Mouse (Mus musculus) heart, adult 2 months (tissue): Measurements from ENCODE around the gene Filip1. TPM values are rescaled to one million over a fixed set of nuclear protein-coding genes. Genes with fewer than 3 reads are reported as not detected.

Experiments used
- DNase-seq, 2 experiments: peaks; one replicate each; pipeline ENCODE4 v3.0.0; 2021
- H3K27ac ChIP-seq: fragments of 200-600 bp; 2 replicates; pipeline ENCODE4 v1.8.1; 2022
- H3K27me3 ChIP-seq: fragments of 200-500 bp; 2 replicates; pipeline ENCODE4 v1.6.1; 2012; ENCODE audit warnings: mild to moderate bottlenecking, low read length, inconsistent platforms, mixed read lengths; ENCODE audit not compliant: control insufficient read depth, insufficient read depth
- H3K36me3 ChIP-seq: fragments of 200-500 bp; 2 replicates; pipeline ENCODE4 v1.6.1; 2012; ENCODE audit warnings: low read length, inconsistent platforms; ENCODE audit not compliant: control insufficient read depth, insufficient read depth
- H3K4me1 ChIP-seq: fragments of 200-500 bp; 2 replicates; pipeline ENCODE4 v1.6.1; 2011; ENCODE audit warnings: low read length; ENCODE audit not compliant: control insufficient read depth, insufficient read depth
- H3K4me3 ChIP-seq: fragments of 200-600 bp; 2 replicates; pipeline ENCODE4 v1.8.1; 2022
- H3K79me2 ChIP-seq: fragments of 200-500 bp; replicated peaks from 2 replicates; pipeline ENCODE4 v1.6.1; 2012; ENCODE audit warnings: mild to moderate bottlenecking, inconsistent platforms, low read length, moderate library complexity, mixed read lengths; ENCODE audit not compliant: control insufficient read depth, insufficient read depth
- H3K9ac ChIP-seq: fragments of 200-500 bp; 2 replicates; pipeline ENCODE4 v1.6.1; 2012; ENCODE audit warnings: low read depth, mild to moderate bottlenecking, control low read depth, inconsistent platforms, low read length, mixed read lengths
- CTCF ChIP-seq: fragments of 200-600 bp; IDR thresholded peaks from 2 replicates; pipeline ENCODE4 v1.8.1; 2022; ENCODE audit warnings: antibody characterized with exemption, mild to moderate bottlenecking, moderate library complexity
- EP300 ChIP-seq: fragments of 200-500 bp; IDR thresholded peaks from 2 replicates; pipeline ENCODE4 v1.6.1; 2011; ENCODE audit warnings: low read depth, low read length, control low read depth; ENCODE audit not compliant: insufficient read depth
- POLR2A ChIP-seq: fragments of 200-500 bp; IDR thresholded peaks from 2 replicates; pipeline ENCODE4 v1.6.1; 2011; ENCODE audit warnings: mild to moderate bottlenecking, low read depth, low read length, control low read depth; ENCODE audit not compliant: insufficient read depth
- WGBS: fragments of 180-500 bp; shearing (Covaris S2); methylation state at CpG from one replicate; pipeline ENCODE4 v1.1.7; 2018; 5-methylcytosine and 5-hydroxymethylcytosine counted together
- intact Hi-C: fragments of 180-260 bp; cut with DNase I; formaldehyde crosslinking; loops from one replicate; pipeline ENCODE4 v1.15.1; 2025
- polyA plus RNA-seq: library from polyadenylated mRNA; depleted of rRNA; stranded (reverse); fragments of >200 nt; gene quantifications from 2 replicates; pipeline ENCODE4 v1.2.3, GENCODE M21; 2012
- total RNA-seq, 2 experiments: library from RNA; stranded (reverse); gene quantifications; 2 replicates each; pipeline ENCODE4 v1.2.3; 2021

The Filip1 gene
- total and polyA plus RNA-seq, 3 experiments: 18.8 to 126 (median 91.1) TPM

DNA sequence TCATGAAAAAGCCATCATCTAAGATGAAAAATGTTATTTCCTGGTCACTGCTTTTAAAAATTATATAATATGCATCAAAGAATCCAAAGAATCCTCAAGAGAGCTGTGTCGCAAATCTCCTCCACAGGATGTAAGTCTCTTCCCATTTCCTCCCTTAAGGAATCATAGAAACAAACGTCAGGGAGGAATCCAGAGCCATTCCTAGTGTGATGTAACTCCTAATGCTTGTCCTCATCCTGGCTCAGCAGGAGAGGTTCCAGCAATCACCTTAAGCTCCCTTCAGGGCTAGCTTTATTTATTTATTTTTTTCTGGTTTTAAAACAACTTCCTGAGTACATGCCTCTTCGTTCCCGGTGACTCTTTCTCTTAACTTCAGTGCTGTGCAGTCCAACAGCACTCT is 205.5 kb downstream of the Filip1 start:
- intact Hi-C loops: loop anchor here (5.0 kb wide), 2 partner anchors 60 to 80 kb away; no protein-coding TSS in a partner anchor
- no peak for TF ChIP-seq CTCF
- no peak for TF ChIP-seq EP300
- no peak for TF ChIP-seq POLR2A
- Histone ChIP-seq H3K27ac (no peak overlapping the region; the same call in 1 of the 2 replicates), H3K4me3 (no peak overlapping the region; the same call in 1 of the 2 replicates), H3K27me3 (no peaks in the 10 kb centered on the region), H3K36me3 (peaks cover 5% of the 10 kb centered on the region), H3K79me2 (no peaks in the 10 kb centered on the region), H3K9ac (no peak overlapping the region), H3K4me1 (peaks cover 5% of the 10 kb centered on the region)
- no peak for DNase-seq
- 23% methylated on average over 4 of the region's 4 CpGs for WGBS

DNA sequence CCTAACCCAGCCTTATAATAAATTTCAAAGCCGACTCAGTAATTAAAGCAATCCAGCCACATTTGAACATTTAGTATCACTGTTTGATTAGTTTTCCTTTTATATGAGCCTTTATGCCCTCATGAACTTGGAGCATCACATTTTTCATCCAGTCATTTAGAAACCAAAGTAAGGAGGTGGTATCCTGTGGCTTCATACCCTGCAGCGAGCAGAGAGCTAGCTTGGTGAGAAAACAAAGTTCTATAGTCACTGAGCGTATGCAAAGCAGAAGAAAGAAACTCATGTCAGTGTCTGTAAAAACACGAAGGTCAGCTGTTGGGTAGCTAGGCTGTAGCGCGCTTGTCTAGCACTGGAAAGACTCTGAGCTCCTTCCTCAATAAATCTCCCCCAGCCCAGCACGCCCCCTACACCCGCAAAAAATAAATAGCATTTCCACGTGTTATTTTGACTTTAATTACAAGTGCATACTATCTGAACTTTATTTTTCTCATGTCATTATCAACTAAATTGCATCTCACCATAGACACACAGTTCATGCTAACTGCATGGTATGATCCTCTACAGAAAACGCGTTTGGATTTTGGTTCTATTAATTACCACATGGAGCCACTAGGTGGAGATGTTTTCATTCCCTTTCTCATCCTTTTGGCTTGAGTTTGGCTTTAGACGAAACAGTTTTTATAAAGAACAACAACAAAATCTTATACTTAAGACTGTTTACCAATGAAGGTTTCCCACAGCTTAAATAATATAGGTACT is 206.2 kb downstream of the Filip1 start:
- intact Hi-C loops: loop anchor here (1.0 to 5.0 kb wide), 3 partner anchors 61 to 196 kb away; no protein-coding TSS in a partner anchor

DNA sequence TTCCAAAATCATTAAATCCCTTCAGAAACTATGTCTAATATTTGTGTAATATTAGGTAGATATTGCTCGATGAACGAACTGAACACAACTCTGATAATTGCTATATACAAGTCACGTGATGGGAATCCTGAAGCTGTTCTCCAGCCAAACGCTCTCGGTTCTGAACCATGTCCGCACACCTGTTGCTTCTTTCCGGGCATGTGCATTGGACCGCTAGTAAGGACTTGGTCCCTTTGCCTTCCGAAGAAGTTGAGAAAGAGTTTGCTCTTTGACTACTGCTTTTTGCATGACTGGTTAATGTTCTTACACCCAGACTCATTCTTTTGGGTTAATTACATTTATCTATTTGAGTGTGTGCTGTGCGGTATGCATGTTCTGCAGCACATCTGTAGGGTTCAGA is 207.2 kb downstream of the Filip1 start:
- intact Hi-C loops: loop anchor here (5.0 kb wide), 2 partner anchors 62 to 82 kb away; no protein-coding TSS in a partner anchor
- peaks cover 5% of the 10 kb centered on the region for H3K4me1 ChIP-seq
- no peaks in the 10 kb centered on the region for H3K79me2 ChIP-seq
- no peak for TF ChIP-seq POLR2A
- no peak for TF ChIP-seq EP300
- TF ChIP-seq CTCF: no peak
- WGBS: 93% methylated on average over 10 of the region's 10 CpGs
- no peak overlapping the region for H3K4me3 ChIP-seq
- H3K27me3 ChIP-seq: no peaks in the 10 kb centered on the region
- peaks cover 5% of the 10 kb centered on the region for H3K36me3 ChIP-seq
- no peak for DNase-seq
- no peak overlapping the region for H3K9ac ChIP-seq
- H3K27ac ChIP-seq: no peak overlapping the region

More for the DNA sequence above, 206.2 kb downstream of the Filip1 start:
- DNase-seq: no peak
- Histone ChIP-seq H3K4me1 (peaks cover 5% of the 10 kb centered on the region), H3K27ac (no peak overlapping the region), H3K36me3 (peaks cover 5% of the 10 kb centered on the region), H3K9ac (no peak overlapping the region), H3K27me3 (no peaks in the 10 kb centered on the region), H3K4me3 (no peak overlapping the region; the same call in 1 of the 2 replicates), H3K79me2 (no peaks in the 10 kb centered on the region)
- WGBS: 50% methylated on average over 12 of the region's 12 CpGs
- peak; percentile 93 for TF ChIP-seq CTCF
- TF ChIP-seq EP300: no peak
- no peak for TF ChIP-seq POLR2A

DNA sequence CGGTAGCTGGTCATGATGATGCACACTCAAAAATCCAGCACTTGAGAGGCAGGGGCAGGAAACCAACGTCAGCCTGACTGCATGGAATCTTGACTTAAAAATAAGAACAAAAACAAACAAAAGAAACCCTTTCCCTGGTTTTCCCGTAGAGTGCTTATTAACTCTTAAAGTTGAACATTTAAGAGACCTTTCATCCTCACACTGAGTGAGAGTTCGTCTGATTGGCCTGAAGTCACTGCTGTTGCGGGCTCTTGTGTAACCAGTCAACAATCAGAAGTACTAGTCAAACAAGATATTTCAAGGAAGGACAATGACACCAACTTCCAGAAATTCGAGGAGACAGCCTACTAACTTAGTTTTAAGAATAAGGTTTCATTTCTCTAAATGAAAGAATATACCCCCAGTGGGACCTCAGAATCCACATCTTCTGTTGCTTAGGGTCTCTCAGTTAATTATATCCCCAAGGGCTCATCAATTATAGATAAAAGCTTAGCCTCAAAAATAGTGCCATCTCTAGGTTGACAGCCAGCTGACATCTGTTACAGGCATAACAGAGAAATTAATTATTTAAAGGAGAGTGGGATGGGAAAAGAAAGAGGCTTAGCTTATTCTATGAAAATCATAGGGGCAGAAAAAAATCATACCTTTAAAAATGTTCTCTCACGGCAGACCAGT is 216.1 kb downstream of the Filip1 start:
- Histone ChIP-seq H3K79me2 (no peaks in the 10 kb centered on the region), H3K36me3 (no peaks in the 10 kb centered on the region)

DNA sequence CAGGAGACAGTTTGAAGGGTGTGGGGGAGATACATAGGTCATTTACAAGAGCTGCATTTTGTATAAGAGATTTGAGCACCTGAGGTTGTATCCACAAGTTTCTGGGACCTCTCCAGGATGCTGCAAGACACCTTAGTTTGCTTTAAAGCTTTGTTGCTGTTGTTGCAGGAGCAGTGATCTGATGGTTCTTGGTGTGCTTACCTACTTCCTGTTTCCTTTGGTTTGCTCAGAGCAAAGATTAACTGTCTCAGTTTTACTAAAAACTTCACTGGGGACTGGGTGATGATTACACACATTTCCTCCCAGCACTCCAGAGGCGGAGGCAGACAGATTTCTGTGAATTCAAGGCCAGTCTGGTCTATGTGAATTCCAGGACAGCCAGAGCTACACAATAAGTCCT is 217.6 kb downstream of the Filip1 start:
- intact Hi-C loops: no loop called here

More for the DNA sequence above, 216.1 kb downstream of the Filip1 start:
- Histone ChIP-seq H3K27me3 (no peaks in the 10 kb centered on the region), H3K27ac (no peak overlapping the region), H3K4me3 (no peak overlapping the region), H3K9ac (no peak overlapping the region), H3K4me1 (no peaks in the 10 kb centered on the region)
- 60% methylated on average over 7 of the region's 7 CpGs for WGBS
- TF ChIP-seq CTCF: no peak
- no peak for TF ChIP-seq EP300
- TF ChIP-seq POLR2A: no peak
- intact Hi-C loops: no loop called here
- no peak for DNase-seq

More for the DNA sequence above, 217.6 kb downstream of the Filip1 start:
- Histone ChIP-seq H3K27me3 (no peaks in the 10 kb centered on the region), H3K4me1 (peaks cover 2% of the 10 kb centered on the region), H3K36me3 (peaks cover 2% of the 10 kb centered on the region; the same call in 1 of the 2 replicates), H3K27ac (no peak overlapping the region), H3K79me2 (peaks cover 2% of the 10 kb centered on the region; the same call in 1 of the 2 replicates), H3K9ac (no peak overlapping the region), H3K4me3 (no peak overlapping the region)
- TF ChIP-seq CTCF: no peak
- no peak for TF ChIP-seq POLR2A
- 34% methylated on average over 1 of the region's 1 CpGs for WGBS
- DNase-seq: no peak
